Mouse (Mus musculus) left cerebral cortex, adult 2 months (tissue): ENCODE measurements around the gene Tnfsf15. TPM values are rescaled to one million over a fixed set of nuclear protein-coding genes. Genes with fewer than 3 reads are reported as not detected.

ENCODE experiments used
- DNase-seq, 2 experiments: peaks; one replicate each; pipeline ENCODE4 v3.0.0; 2021 to 2022; ENCODE audit warnings: low spot score in 2 of 2, mixed read lengths in 1 of 2; ENCODE audit errors: extremely low spot score in 1 of 2
- H3K27ac ChIP-seq: fragments of 200-600 bp; 2 replicates; pipeline ENCODE4 v1.8.1; 2022
- H3K4me3 ChIP-seq: fragments of 200-600 bp; 2 replicates; pipeline ENCODE4 v1.8.1; 2022
- CTCF ChIP-seq: fragments of 200-600 bp; IDR thresholded peaks from 2 replicates; pipeline ENCODE4 v1.8.1; 2022; ENCODE audit warnings: antibody characterized with exemption, mild to moderate bottlenecking, moderate library complexity
- intact Hi-C: fragments of 180-260 bp; cut with DNase I; formaldehyde crosslinking; loops from one replicate; pipeline ENCODE4 v1.15.1; 2025
- total RNA-seq, 2 experiments: library from RNA; stranded (reverse); gene quantifications; 2 replicates each; pipeline ENCODE4 v1.2.3; 2021

Tnfsf15 gene
- total RNA-seq, 2 experiments from 2014 or later: 0.23 to 0.29 TPM

GRCm38 (mm10) chr4:63740001-63740400 lies 4.9 kb downstream of the Tnfsf15 start:
- no peak overlapping the region for H3K4me3 ChIP-seq
- no peak for DNase-seq
- intact Hi-C loops: no loop called here
- no peak overlapping the region for H3K27ac ChIP-seq
- no peak for TF ChIP-seq CTCF

DNA sequence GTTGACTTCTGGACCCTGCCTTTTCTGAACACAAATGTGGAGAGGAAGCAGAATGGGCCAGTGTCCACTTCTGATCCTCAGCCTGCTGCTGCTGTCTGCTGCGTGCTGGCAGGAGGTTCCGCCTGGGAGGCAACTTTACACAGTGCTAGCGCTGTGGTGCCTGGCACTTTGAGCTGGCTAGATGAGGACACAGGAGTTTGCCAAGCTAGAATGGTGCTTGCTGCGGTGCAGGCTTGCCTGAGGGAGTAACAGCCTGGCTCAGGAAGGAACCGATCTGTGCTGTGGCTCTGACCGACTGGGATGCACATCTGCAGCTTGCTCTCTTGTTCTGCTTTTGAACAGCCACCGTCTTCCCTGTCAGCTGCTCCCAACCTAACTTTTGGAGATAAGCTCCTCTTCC lies 5.4 kb downstream of the Tnfsf15 start:
- TF ChIP-seq CTCF: no peak
- Histone ChIP-seq H3K4me3 (no peak overlapping the region), H3K27ac (no peak overlapping the region)
- intact Hi-C loops: no loop called here
- no peak for DNase-seq

DNA sequence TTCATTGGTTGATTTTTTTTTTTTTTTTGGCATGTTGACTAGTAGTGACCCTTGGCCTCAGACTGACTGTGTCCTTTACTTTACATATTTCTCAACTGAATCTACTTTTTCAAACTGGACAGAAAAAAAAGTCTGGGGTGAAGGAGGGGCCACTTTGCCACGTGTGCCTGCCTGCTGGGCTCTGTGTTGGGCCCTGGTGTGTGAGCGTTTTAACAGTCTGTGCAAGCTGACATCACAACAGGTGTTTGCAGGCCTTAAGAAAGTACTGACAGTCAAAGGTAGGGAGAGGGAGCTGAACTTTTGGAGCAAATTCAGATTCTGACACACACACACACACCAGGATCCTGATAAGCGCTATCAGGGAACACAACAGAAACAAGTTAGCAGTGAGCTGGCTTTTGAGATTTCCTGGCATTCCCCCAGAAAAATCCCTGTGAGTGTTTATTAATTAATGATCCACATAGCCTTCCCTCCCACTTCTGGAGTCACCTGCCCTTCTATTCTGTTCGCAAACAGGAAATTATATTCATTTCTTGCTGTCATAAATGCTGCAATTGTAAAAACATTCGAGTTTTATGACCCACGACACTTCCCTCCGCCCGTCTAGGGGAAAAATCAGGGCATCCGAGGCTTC lies 6.4 kb downstream of the Tnfsf15 start:
- intact Hi-C loops: no loop called here
- H3K27ac ChIP-seq: no peak overlapping the region
- no peak for TF ChIP-seq CTCF
- no peak overlapping the region for H3K4me3 ChIP-seq
- DNase-seq: no peak

DNA sequence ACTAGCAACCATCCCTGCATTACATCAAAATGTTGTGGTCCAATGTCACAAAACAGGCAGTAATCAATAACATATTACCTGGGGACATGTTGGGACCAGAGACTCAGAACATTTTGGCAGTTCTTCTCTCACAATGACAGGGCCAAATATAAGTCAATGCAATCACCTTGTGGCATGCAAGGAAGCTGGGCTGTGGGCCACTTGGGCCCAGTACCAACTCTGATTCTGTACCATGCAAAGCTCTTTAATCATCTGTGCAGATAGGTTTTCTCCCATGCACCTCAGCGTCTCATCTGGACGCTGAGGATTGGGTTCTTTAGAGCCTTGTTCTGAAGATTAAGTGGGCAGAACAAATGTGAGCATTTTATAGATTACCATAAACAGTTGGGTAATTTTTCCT lies 13.6 kb downstream of the Tnfsf15 start:
- intact Hi-C loops: no loop called here
- no peak for DNase-seq
- no peak for TF ChIP-seq CTCF

GRCm38 (mm10) chr4:63726727-63727126 lies 18.2 kb downstream of the Tnfsf15 start:
- no peak for DNase-seq

More for the DNA sequence above, 13.6 kb downstream of the Tnfsf15 start:
- no peak overlapping the region for H3K4me3 ChIP-seq
- no peak overlapping the region for H3K27ac ChIP-seq

GRCm38 (mm10) chr4:63725981-63726380 lies 18.9 kb downstream of the Tnfsf15 start:
- Histone ChIP-seq H3K4me3 (no peak overlapping the region), H3K27ac (no peak overlapping the region)
- no peak for TF ChIP-seq CTCF
- DNase-seq: no peak
- intact Hi-C loops: no loop called here

More at GRCm38 (mm10) chr4:63726727-63727126, 18.2 kb downstream of the Tnfsf15 start:
- no peak overlapping the region for H3K27ac ChIP-seq
- TF ChIP-seq CTCF: no peak
- H3K4me3 ChIP-seq: no peak overlapping the region
- intact Hi-C loops: no loop called here

GRCm38 (mm10) chr4:63717922-63718643 lies 26.8 kb downstream of the Tnfsf15 start:
- intact Hi-C loops: no loop called here
- H3K27ac ChIP-seq: no peak overlapping the region
- peak in 1 of 2 experiments; percentile 9 for DNase-seq
- no peak overlapping the region for H3K4me3 ChIP-seq
- no peak for TF ChIP-seq CTCF

DNA sequence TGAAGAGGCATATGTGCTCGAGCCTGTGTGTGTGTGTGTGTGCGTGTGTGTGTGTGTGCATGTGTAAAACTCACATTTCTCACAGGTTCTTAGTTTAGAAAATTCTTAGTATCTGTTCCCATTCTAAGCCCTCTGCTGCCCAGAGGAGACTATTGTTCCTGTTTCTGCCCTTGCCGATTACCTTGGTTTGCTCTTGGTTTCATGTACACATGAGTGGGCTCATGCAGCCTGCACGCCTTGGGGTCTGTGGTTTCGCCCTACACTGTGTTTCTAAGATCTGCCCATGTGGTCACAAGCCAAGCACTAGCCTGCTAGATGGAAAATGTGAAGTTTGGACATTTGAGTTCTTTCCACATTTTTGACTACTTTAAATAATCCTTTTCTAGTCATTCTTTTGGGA lies 33.0 kb downstream of the Tnfsf15 start:
- Histone ChIP-seq H3K4me3 (no peak overlapping the region), H3K27ac (no peak overlapping the region)
- intact Hi-C loops: no loop called here
- no peak for DNase-seq
- no peak for TF ChIP-seq CTCF

DNA sequence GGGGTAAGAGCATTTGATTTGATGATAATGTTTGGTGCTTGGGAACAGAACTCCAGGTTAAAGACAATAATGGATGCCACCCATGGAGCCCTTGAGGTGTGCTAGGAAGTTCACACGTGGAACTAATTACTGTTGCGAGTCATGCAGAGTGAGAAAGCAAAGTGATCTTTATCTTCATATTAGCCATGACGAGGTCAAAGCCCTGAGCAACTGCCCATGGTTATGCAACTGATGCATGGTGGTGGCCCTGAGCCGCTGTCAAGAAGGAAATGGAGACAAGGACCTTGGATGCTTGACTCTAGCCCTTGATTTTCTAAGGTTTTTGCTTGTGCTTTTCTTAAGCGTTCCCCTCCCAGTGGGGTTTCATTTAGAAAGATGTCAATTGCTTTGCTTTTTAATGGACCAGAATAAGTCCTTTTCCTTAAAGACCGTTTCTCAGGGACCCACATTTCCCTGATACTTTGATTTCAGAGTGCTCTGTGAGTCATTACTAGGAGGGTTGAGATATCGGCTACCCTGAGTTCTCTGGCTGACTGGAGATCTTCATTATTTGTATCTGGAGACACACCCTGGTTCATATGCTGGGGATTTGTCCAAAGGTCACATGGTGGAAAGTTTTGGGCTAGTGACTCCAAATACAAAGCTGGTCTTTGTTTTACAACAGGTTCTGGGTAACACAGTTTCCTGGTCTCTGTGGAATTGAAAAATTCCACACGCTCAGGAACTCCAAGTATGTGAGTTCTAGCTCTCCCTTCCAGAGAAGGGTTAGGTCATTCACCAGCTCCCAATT lies 34.3 kb downstream of the Tnfsf15 start:
- no peak overlapping the region for H3K4me3 ChIP-seq
- intact Hi-C loops: no loop called here
- DNase-seq: no peak
- TF ChIP-seq CTCF: no peak
- H3K27ac ChIP-seq: no peak overlapping the region

DNA sequence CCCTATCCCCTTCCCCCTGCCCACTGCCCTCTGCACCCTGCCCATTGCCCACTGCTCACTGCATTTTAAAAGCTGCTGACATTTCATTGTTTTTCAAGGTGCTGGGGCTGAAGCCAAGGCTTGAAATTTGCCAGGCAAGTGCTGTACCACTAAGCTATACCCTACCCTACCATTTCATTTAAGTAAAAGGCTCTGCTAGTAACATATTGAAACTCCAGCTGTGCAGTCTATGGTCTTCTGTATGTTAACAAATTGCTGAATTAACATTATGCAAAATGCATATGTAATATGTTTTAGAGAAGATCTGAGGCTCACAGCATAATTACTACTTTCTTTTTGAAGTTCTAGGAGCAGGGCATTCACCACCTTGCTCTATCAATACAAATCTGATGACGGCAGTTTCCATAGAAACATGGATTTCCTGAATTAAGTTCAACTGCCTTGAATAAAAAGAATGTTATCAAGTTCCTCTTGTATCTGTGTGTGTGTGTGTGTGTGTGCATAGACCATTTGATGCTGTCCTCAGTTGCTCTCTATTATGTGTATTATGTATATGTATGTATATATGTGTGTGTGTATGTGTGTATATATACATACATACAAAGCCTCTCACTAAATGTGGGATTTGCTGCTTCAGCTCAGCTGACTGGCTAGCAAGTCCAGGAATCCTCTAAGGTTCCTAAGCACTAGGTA lies 38.5 kb downstream of the Tnfsf15 start:
- Histone ChIP-seq H3K4me3 (no peak overlapping the region), H3K27ac (no peak overlapping the region)
- intact Hi-C loops: no loop called here
- DNase-seq: no peak
- TF ChIP-seq CTCF: no peak

DNA sequence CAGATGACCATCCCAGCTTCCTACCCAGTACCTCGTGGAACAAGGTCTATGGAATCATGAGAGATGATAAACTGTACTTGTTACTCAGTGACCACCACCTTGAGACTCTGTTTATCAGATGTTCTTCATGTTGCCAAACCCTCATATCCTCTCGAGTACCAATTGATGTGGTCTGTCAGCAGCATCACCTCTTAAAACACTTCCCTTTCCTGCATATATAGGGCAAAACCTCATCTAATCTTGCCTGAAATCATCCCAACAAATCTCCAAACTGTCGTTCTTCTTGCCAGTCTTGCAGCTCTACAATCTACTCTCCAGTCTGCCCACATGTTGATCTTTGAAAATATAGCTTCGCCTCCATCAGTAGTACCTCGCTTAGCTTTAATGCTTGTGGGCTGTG lies 40.7 kb downstream of the Tnfsf15 start:
- intact Hi-C loops: no loop called here
- no peak for TF ChIP-seq CTCF
- Histone ChIP-seq H3K4me3 (no peak overlapping the region), H3K27ac (no peak overlapping the region)
- no peak for DNase-seq

DNA sequence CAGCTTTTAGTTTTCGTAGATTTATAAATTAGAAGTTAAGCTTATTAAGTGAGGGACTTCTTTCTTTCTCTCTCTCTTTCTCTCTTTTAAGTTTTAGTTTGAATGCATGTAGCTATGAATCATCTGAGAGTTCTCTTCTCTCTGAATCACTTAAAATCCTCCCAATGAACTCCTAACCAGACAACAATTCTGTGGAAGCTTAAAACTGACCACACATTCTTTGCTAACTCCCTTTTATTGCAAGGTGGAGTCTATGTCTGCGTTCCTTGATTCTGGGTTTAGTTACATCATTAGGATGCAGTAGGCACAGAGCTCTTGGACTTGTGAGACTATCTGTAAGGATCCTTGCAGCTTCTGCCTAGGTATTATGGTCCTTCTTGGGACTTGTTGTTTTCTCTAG lies 41.2 kb downstream of the Tnfsf15 start:
- no peak overlapping the region for H3K4me3 ChIP-seq
- intact Hi-C loops: no loop called here
- DNase-seq: no peak
- no peak overlapping the region for H3K27ac ChIP-seq
- TF ChIP-seq CTCF: no peak
